Mouse (Mus musculus) brain, embryonic 14.5 days (tissue): ENCODE data around the gene Ulk1. TPM values are rescaled to one million over a fixed set of nuclear protein-coding genes. Genes with fewer than 3 reads are reported as not detected.
A peak's percentile ranks its signal among the peaks of the same experiment; 100 is the strongest.
"Not testable (repeated sequence)": the region's sequence is repeated elsewhere in the genome, so short reads cannot be mapped to it uniquely, and the experiment has no call there.

Experiments
- DNase-seq: peaks from one replicate; pipeline ENCODE4 v3.0.0-alpha.2; 2011; ENCODE audit warnings: low read depth
- CTCF ChIP-seq: fragments of 200-500 bp; IDR thresholded peaks from 2 replicates; pipeline ENCODE4 v1.5.1; 2012; ENCODE audit warnings: inconsistent platforms, mild to moderate bottlenecking, moderate library complexity, borderline replicate concordance; ENCODE audit not compliant: insufficient read depth, insufficient read length; ENCODE audit errors: extremely low read depth
- POLR2A ChIP-seq: fragments of 200-500 bp; IDR thresholded peaks from 2 replicates; pipeline ENCODE4 v1.6.1; 2012; ENCODE audit warnings: mild to moderate bottlenecking, inconsistent platforms, borderline replicate concordance; ENCODE audit not compliant: poor library complexity, insufficient read depth, insufficient read length, severe bottlenecking; ENCODE audit errors: extremely low read depth
- polyA plus RNA-seq: library from polyadenylated mRNA; depleted of rRNA; stranded (reverse); fragments of >200 nt; gene quantifications from 2 replicates; pipeline ENCODE4 v1.2.3, GENCODE M21; 2012; rRNA removed

Gene Ulk1
- polyA plus RNA-seq, 1 experiment = 118 TPM

DNA sequence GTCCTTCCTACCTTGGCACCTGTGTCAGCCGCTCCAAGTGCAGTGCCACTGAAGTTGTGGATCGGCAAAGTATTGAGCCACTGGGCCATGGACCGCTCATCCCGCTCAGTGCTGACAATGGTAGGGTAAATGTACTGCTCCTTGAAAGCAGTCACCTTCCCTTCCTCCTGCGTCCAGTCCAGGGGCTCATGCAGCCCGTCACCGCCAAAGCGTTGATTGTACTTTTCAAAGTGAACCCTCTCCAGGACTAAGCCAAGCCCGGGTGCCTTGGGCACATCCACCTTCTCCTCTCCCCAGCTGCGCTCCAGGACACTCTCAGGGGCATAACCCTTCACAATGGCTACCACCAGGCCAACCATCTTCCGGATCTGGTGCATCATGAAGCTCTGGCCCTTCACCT, 35.4 kb downstream of the Ulk1 start:
- DNase-seq = no peak
- no peak for TF ChIP-seq CTCF
- no peak for TF ChIP-seq POLR2A

- DNase-seq = not testable (repeated sequence)
Measured at GRCm38 (mm10) chr5:110772945-110773344, 37.0 kb downstream of the Ulk1 start.

DNA sequence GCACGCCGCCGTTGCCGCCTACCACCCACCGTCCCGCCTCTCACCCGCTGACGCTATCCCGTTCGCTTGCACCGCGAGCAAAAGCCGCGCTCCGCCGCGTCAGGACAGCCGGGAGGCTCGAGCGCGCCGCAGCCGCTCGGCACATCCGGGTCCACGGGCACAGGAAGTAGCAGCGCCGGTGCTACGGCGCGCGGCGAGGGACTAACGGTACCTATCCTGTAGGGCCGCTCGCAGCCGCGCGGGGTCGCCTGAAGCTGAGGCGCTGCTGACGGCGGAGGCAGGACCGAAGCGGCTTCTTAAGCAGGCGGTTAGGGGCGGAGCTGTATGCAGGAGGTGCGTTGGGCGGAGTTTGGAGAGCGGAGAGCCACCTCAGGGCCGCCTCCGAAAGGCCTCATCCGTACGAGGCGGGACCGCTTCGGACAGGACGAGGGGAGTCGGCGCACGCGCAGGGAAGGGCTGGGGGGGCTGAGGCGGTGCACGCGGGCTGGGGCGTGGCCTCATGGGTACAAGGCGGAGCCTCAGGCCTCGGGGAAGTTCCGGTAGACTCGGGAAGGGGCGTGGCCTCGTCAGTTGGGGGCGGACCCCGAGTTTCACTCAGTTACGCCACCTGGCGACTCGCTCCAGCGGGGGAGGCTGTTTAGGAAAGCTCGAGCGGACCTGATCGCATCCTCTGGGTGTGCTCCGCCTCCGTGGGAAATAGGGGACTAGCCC, 39.3 kb downstream of the Ulk1 start, which contains the start of gene Ep400:
Gene Ep400, minus strand, starts transcription at position 270 of the 711 bp plus-strand sequence.
- peak; percentile 100 for DNase-seq

GRCm38 (mm10) chr5:110770031-110770445, 39.9 kb downstream of the Ulk1 start:
- TF ChIP-seq POLR2A = no peak
- no peak for TF ChIP-seq CTCF

More for the DNA sequence above, 39.3 kb downstream of the Ulk1 start, which contains the start of gene Ep400:
- peak; percentile 95 for TF ChIP-seq POLR2A
- peak; percentile 74 for TF ChIP-seq CTCF

DNA sequence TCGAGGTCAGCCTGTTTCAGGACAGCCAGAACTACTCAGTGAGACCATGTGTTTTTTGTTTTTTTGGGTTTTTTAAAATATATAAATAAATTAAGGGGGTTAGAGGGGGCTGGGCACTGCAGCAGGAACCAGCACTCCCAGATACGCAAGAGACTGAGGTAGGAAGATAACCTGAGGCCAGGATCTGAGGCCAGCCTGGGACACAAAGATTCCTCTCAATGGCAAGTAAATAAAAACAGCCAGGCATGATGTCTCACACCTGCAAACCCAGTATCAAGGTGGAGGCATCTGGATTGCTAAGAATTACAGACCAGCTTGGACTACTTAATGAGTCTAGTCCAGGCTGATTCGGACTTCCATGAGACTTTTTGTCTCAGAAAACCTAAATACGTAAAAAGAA, 40.6 kb downstream of the Ulk1 start:
- no peak for DNase-seq
- TF ChIP-seq POLR2A (no peak), CTCF (no peak)

More at GRCm38 (mm10) chr5:110770031-110770445, 39.9 kb downstream of the Ulk1 start:
- DNase-seq = no peak

DNA sequence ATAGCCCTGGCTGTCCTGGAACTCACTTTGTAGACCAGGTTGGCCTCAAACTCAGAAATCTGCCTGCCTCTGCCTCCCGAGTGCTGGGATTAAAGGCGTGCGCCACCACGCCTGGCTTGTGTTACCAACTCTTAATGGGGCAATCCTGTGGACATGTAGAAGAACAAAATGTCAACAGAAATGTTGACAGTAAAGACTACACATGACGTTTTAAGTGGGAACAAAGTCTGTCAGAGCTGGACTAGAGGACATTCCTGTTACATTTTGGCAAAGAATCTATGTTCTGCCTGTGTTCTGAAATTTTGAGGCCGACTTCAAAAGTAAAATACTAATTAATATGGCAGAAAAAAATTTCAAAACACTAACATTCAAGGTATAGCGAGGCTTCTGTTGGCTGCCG, 46.0 kb downstream of the Ulk1 start:
- DNase-seq = no peak
- TF ChIP-seq CTCF = no peak
- TF ChIP-seq POLR2A = no peak

- no peak for DNase-seq
- TF ChIP-seq POLR2A (no peak), CTCF (no peak)
Measured at GRCm38 (mm10) chr5:110745021-110745420, 64.9 kb downstream of the Ulk1 start.

DNA sequence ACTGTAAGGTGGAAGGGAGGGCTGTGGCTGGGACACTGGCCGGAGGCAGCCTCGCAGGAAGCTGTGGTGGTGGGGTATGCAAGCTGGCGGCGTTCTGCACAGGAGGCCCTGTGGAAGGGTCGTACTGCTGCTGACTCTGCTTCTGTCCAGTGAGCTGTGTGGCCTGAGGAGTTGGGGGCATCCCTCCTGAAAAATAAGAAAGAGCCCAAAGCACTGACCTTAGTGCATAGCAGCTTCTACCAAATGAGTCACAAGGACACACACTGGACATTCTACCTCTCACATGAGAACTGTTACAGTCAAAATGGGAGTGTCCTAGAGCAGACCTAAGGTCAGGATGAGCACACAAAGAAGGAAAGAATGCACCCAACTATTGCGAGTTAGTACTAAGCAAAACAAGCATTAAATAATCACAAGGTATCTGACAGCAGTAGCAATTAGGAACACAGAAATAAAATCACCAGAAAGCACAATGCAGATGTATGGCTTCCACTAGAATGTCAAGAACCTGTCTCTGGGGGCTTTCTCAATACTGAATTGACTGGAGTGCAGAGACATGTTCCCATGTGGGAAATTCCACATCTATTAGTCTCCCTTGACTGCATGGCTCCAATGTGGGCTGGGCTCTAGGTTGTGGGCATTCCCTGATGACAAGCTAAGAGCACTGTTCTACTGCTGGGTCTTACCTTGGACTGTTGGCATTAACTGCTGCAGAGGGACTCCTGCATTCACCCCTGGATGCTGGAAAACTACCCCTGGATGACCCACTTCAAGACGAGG, 70.2 kb downstream of the Ulk1 start:
- DNase-seq = no peak
- TF ChIP-seq CTCF (no peak), POLR2A (no peak)

DNA sequence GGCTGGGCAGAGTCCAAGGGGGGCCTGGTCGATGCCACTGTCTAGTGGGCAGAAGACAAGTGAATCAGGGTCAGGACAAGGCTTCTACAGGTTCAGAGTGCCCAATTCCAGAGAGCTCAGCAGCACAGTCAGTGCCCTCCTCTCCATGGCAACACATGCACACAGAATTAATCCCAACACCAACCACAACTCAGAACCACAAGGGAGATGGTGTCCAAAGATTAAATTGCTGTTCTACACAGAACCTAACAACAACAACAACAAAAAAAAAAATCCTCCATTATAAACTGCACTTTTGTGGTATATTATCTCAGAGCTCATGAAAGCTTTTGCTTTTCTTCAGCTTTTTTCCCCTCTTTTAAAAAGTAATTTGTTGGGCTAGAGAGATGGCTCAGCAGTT, 74.3 kb downstream of the Ulk1 start:
- TF ChIP-seq POLR2A (no peak), CTCF (no peak)
- no peak for DNase-seq

Other genes with a start within 250 kb of the Ulk1 start
- 60.4 and 91.9 TPM in 2 replicates for gene Noc4l, start 156.7 kb downstream of the Ulk1 start, polyA plus RNA-seq
- 23.1 and 28.1 TPM in 2 replicates for gene Ddx51, start 156.6 kb downstream of the Ulk1 start, polyA plus RNA-seq
- 46.4 and 78.0 TPM in 2 replicates for gene Ep400, start 39.4 kb downstream of the Ulk1 start, polyA plus RNA-seq
- 20.6 TPM in 2 replicates for gene Pus1, start 29.4 kb downstream of the Ulk1 start, polyA plus RNA-seq
- gene Hscb, start 29.7 kb upstream of the Ulk1 start, polyA plus RNA-seq = 7.9 and 9.0 TPM in 2 replicates
- gene Chek2, start 29.9 kb upstream of the Ulk1 start, polyA plus RNA-seq = 6.3 and 12.2 TPM in 2 replicates
- 23.2 and 39.8 TPM in 2 replicates for gene Ttc28, start 69.7 kb upstream of the Ulk1 start, polyA plus RNA-seq